Comparison of ENCODE assay signal across 21 mouse cellular contexts in the genomic region with DNA sequence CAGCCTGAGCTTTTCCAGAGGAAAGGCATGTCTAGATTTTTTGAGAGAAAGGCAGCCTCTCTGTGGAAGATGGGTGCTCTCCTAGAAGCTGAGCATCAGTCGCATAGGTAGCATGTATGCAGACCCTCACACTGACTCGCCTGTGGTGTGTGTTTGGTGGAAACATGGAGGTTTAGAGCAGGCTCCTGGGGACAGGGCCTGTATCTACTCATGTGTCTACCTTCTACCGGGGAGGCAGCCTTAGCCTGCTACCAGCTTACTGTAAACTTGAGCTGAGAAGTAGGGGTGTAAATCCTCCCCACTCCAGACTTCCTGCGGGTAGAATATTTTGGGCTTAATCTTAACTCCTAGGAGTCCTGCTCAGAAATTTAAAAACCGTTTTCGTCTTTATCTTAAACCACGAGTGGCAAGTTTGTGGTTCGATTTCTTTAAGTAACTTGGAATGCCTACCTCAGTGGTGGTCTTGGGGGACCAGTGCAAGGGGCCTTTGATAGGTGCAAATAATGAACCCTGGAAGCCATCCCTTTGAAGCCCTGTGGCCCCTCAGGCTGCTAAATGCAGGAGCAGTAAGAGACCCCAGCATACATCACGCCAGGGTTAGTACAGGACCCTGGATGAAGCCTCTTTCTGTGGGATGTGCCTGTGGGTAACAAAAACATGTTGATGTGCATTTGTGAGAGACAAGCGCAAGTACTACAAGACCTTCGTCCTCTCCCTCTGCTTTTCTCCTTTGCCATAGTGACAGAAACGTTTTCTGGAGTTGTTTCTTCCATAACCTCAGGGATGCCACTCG.
"Had no signal": no experiment of that assay in that cellular context is flagged by ENCODE, and none has a peak within 500 bp of the region (broad histone marks: within the 10 kb centered on the region; RNA-seq: fewer than 3 reads in every experiment).

No protein-coding gene starts in this region.

- ATAC-seq: hindbrain, postnatal 0 days; intestine, embryonic 16.5 days had no signal

- H3K4me3 ChIP-seq: heart, embryonic 10.5 days; heart, embryonic 12.5 days; hindbrain, embryonic 13.5 days; hindbrain, embryonic 15.5 days; kidney, embryonic 15.5 days; limb, embryonic 13.5 days; limb, embryonic 15.5 days had no signal

- DNase-seq: gastrocnemius, postnatal 14 days; gastrocnemius, postnatal 36 days; heart, adult 18-20 months; heart, postnatal 10 days; kidney, adult 11 months; kidney, adult 2 months; kidney, adult 9 months; kidney, postnatal 14 days; kidney, postnatal 36 days; layer of hippocampus, adult 9-11 months; layer of hippocampus, postnatal 36 days; left cerebral cortex, postnatal 4 days had no signal

- H3K27me3 ChIP-seq: hindbrain, embryonic 13.5 days; hindbrain, embryonic 15.5 days; limb, embryonic 13.5 days; limb, embryonic 15.5 days had no signal

- H3K9me3 ChIP-seq: heart, embryonic 10.5 days; heart, embryonic 12.5 days; hindbrain, embryonic 13.5 days; hindbrain, embryonic 15.5 days; kidney, embryonic 15.5 days; limb, embryonic 13.5 days; limb, embryonic 15.5 days had no signal

- H3K36me3 ChIP-seq: heart, embryonic 10.5 days; heart, embryonic 12.5 days; hindbrain, embryonic 13.5 days; hindbrain, embryonic 15.5 days; kidney, embryonic 15.5 days; limb, embryonic 13.5 days; limb, embryonic 15.5 days had no signal
